Mouse (Mus musculus) T-helper 17 cell (primary cell): ENCODE data around the gene Inmt.

Experiments used
- in situ Hi-C, 2 experiments: fragments of 300-600 bp; cut with MboI, MseI; formaldehyde crosslinking; loops; 1 replicate in 1 of 2; 2 replicates in 1 of 2; pipeline ENCODE4 v1.15.1; 2025; ENCODE audit warnings: high pct_unique_total_duplicates in 2 of 2

The Inmt gene

DNA sequence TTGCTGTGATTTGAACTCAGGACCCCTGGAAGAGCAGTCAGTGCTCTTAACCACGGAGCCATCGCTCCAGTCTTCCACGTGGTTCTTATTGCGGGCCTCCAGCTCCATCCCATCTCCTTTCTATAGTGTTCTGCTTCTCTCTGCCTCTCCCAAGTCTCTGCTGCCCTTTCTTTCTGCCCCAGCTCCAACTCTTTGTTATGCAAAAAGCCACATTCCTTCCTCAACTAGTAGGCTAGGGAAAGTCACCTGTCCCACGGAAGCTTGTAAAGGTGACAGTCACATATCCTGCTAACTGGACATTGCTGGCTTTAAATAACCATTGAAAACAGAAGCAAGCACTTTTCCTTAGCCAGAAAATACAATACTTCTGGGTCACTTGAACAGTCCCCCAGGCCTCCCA lies 5.0 kb downstream of the Inmt start:
- in situ Hi-C loops, result loop anchor here (5.0 to 10.0 kb wide), 4 partner anchors 83 to 585 kb away; no protein-coding TSS in a partner anchor

DNA sequence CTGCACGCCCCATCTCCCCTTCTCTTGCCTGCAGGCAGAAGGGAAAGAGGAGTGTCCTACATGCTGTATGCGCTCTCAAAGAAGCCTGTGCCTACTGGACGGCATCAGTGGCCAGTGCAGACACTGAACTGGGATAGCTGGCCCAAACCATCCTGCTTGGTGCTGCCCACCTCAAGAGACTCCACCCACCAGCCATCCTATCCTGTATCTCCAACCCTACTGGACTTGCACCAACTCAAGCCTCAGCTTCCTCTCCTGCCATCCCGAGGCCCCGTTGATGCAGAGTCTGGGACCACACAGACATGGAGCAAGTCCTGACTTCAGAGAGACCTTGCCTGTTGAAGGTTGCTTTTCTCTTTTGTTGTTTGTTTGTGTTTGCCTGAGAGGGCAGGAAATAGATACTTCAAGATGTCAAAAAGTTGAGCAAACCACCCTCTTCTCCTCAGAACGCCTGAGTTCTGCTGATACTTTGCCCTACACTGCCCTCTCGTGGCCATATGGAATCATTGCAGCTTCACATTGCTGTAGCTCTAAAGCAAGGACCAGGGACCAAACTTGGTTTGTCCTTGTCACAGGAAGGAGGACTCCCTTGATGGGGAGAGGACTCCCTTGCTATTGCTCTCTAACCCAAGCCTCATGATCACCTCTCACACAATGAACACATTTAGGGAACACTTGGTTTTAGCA lies 7.9 kb downstream of the Inmt start:
- in situ Hi-C loops, result loop anchor here (5.0 to 10.0 kb wide), 4 partner anchors 80 to 582 kb away; no protein-coding TSS in a partner anchor

DNA sequence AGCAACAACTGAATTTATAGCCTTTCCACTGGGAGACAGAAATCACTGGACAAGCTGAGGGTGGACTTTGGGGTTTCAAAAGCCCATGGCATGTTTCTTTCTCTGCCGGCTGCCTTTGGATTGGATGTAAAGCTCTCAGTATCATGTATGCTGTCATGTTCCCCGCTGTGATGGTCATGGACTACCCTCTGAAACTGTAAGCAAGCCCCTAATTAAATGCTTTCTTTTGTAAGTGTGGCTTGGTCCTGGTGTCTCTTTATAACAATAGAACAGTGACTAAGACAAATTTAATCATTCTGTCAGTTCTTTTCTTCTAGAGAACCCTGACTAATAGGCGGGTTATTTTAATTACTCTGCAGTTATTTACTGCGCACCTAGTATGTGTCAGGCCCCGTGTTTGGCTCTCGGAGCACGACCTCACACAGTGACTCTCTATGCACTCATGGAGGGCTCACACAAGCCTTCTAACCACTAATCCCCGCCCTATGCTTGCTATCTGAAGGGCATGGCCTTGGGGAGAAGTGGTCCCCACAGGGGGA lies 11.7 kb downstream of the Inmt start:
- in situ Hi-C loops, result loop anchor here (5.0 to 10.0 kb wide), 3 partner anchors 146 to 578 kb away; no protein-coding TSS in a partner anchor

DNA sequence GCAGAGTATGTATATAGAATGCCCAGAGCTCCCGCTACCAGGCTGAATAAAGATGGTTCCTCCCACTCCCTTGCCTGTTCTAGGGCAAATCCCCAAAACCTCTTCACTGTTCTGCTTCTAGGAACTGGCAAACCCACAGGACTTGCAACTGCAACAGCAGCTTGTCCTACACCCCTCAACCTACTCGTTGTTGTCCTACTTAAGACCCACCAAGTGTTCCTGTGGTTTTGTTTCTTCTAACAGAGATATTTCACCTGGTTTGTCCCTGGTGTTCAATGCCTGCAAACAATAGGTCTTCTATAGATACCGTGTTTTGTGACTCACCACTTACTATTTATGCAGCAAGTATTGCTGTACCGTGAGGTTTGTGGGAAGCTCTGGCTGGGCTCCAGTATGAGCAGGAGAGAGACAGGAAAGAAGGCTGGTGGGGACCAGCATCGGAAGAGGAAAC lies 13.5 kb downstream of the Inmt start:
- in situ Hi-C loops, result loop anchor here (5.0 to 10.0 kb wide), 3 partner anchors 144 to 577 kb away; no protein-coding TSS in a partner anchor

DNA sequence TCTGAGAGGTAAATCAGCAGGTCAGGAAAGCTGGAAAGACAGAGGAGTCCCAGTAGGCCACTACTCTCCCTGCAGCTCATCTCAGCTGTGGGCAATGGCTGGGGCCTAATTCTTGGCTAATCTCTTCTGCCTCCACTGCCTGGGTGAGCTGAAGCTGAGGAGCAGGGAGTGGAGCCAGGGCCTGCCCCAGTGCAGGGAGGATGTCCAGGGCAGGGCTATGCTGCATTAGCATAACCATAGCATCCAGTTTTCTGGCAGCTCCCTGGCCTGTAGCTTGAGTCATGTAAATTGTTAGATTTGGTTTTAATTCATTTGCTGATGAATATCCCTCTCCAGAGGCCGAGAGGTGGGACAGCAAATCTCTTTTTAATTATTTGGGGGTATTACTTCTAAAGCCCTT lies 15.6 kb downstream of the Inmt start:
- in situ Hi-C loops, result no loop called here

DNA sequence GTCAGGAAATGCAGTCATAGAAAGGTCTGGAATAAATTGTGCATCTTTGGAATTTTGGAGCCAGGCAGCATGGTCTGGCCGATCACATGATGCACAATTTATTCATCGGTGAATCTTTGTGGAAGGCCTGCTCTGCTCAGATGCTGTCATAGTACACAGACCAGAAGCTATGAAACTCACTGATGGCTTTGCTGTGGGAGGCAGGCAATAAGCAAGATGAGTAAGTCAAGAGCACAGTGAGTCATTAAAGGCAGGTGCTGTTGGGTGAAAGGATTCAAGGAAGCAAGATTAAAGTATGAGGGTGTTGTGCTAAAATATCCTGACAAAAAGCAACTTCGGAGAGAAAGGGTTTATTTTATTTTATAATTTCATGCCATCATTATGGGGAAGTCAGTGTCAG lies 22.6 kb downstream of the Inmt start:
- in situ Hi-C loops, result no loop called here

DNA sequence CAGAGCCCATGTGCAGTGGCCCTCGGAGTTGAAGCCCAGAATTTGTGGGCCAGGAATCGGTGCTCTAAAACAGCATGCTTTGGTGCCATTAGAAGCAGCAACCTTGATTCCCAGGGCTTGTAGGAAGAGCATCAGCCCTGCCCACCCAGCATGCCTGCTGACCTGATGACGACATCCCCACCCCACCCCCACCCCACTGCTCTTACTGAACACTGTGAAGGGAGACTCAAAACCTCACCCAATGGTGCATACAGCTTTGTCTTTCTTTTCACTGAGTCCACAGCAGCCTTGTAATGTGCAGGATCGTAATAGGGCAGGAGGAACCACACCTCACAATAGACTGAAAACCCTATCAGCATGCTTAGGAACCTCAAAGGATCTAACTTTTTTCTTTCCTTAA lies 28.7 kb downstream of the Inmt start:
- in situ Hi-C loops, result no loop called here

DNA sequence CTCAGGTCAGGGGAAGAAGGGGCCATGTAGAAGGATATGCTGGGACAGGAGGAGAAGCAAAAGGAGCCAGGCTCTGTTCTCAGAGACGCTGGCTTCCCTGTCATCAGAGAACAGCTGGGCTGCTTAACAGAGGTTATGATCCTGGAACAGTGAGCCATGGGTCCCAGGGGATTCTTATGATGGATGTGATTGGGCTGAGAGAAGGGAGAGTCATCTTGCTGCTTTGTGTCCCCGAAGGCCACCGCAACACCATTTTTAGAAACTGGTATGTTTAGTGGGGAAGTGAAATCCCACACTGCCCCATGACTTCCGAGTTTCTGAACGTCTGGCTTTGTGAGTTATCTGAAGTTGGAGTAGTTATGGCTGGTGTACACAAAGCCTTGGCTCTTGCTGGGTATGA lies 29.6 kb downstream of the Inmt start:
- in situ Hi-C loops, result no loop called here

DNA sequence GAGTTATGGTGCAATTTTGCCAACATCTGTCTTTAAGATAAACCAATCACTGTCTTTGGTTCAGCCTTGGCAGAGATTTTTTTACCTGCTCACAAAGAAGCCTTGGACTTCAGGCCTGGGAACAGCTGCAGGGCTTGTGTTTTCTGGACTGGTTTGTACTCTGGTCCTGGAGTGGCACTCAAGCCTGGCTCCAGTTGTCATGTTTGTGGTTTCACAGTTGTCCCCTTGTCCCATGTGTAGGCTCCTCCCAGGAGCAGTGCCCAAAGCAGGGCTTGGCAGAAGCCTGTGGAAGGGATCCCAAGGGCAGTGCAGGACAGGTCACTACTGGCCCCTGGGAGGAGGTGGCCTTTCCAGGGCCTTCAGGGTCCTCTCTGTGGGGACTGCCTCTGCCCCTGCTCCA lies 36.5 kb downstream of the Inmt start:
- in situ Hi-C loops, result no loop called here

DNA sequence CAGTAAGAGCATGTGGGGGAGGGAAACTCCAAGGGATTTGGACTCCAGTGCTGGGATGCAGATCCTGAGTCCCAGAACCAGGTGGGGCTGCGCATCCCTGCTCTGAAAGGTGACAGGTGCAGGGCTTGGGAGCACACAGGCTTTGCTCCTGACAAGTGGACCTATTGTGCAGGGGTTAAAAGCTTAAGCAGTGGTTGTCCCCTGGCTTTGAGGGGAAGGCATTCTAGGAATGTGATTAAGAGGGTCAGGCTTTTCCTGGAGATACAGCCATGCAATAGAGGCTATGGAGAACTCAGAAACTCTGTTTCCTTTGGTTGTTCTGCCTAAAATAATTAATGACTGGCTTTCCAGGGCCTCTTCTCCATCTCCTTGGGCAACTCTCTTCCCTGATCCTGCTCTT lies 41.4 kb downstream of the Inmt start:
- in situ Hi-C loops, result no loop called here

DNA sequence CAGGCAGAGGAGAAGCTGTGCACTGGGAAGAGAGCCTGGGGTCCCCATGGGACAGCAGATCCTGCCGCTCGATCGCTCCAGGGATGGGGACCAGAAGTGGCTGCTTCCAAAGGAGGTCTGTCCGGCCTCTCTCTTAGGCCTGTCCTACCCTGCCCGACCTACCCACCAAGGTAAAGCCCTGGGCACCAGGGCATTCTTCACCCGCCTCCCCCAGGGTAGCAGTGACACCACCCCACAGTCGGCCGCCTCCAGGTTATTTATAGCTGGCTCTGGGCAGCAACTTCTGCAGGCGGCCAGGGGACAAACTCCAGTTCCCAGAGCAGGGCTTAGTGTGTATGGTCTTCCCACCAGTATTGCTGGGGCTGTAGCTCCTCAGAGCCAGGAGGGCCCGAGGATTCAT lies 42.0 kb downstream of the Inmt start, which contains the start of gene Crhr2:
Gene Crhr2, minus strand, starts transcription at position 223 of the 400 bp plus-strand sequence.
- in situ Hi-C loops, result no loop called here

DNA sequence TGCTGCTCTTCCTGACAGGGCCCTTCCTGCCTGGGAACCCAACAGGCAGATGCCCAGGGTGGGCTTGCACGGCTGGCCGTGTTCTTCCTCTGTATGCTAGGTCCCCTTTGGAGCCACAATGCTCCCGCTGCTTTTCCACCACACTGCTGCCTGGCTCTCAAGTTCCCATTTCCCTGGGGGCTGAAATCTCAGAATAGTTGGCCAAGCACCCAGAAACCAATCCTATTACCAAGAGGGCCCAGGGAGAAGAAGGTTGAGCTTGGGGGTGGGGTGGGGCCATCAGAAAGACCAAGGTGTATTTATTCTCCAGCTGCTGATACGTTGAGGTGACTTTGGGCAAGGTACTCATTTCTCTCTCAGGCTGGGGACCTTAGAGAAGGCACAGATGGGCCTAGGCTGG lies 43.5 kb downstream of the Inmt start:
- in situ Hi-C loops, result no loop called here

DNA sequence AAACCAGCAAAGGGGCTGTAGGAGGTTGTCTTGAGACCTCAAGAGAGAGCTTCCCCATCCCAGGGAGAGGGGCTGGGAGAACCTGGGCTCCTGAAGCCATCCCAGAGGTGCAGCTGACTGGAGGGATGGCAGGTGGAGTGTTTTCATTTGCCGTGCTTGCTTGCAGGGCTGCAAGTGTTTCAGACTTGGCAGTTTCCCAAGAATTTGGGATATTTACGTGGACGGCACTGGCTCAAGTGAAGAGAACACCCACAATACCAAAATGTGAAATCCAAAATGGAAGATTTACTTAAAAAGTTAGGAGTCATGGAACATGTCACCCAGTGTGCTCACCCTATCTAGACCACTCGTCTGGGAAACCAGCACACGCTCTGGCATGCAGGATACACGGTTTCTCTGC lies 44.2 kb downstream of the Inmt start:
- in situ Hi-C loops, result no loop called here

DNA sequence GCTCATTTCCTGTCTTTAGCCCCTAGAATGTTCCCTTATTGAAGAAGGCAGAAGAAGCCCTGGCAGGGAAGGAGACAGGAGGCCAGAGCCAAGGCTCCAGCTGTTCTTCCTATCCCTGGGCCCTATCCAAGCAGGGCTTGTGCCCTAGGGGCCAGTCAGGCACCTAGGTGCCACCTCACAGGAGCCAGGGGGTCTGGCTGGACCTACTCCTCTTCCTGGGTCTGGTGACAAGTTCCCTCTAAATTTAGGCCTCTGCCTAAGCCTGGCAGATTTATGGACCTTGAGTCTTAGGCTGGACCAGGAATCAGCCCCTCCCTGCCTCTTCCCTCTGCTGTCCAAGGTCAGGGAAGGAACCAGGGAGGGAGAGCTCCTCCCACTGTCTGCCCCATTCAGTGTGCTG lies 46.5 kb downstream of the Inmt start:
- in situ Hi-C loops, result no loop called here

DNA sequence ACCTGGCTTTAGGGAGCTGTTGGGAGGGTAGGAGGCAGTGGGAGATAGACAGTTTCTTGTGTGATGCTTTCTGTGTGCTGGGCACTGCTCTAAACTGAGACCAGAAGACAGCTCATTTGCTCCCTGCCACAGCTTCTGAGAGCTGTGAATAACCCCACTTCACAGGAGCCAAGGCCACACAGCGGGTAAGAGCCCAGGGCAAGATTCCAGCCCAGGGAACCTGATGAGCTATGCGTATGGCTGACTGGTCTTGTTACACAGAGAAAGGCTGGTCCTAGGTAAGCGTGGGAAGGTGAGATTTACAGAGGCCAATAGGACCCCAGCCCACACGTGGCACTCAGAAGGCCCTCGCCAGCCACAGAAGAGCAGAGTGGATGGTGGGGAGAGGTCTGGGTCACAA lies 48.3 kb downstream of the Inmt start:
- in situ Hi-C loops, result no loop called here

DNA sequence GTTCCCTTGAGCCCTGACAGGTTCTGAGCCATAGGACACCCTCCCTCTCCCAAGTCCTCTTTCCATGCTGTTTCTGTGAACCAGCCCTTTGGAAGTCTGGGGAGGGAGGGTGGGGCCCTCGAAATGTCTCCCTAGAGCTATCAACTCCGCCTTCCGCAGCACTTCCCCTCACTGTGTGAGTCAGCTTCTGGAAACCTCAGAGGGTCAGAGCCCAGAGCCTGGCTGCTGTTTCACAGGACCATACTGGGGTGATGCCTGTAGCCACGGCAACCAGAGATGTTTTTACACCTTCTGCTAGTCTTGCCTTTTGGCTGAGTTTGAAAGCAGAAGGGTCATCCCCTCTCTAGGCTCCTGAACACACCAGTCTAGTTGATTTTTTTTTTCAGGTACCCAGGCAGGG lies 51.8 kb downstream of the Inmt start:
- in situ Hi-C loops, result no loop called here
